Mouse (Mus musculus) urinary bladder, postnatal 25 days (tissue): ENCODE results near the gene Fam229a.
"Not testable (repeated sequence)": the region's sequence is repeated elsewhere in the genome, so short reads cannot be mapped to it uniquely, and the experiment has no call there.

Source experiments
- DNase-seq: peaks from one replicate; pipeline ENCODE4 v3.0.0; 2022; ENCODE audit warnings: low spot score

The Fam229a gene

DNA sequence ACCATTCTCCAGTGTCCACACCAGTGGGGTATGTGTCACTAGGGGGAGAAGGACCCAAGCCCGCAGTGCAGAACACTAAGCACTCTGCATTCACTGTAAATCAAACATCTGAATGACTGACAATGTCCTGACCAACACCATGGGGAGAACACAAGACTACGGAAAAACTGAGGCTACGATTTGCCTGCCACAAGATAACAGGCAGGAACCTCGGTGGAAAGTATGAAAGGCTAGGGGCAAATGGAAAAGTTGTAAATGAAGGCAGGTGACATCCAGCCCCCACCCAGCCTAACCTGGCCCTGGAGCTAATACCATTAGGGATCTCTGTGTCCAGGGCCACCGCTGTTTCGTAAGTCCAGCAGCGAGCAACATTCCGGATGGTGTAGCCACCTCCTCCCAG, 27.5 kb downstream of the Fam229a start:
- no peak for DNase-seq

DNA sequence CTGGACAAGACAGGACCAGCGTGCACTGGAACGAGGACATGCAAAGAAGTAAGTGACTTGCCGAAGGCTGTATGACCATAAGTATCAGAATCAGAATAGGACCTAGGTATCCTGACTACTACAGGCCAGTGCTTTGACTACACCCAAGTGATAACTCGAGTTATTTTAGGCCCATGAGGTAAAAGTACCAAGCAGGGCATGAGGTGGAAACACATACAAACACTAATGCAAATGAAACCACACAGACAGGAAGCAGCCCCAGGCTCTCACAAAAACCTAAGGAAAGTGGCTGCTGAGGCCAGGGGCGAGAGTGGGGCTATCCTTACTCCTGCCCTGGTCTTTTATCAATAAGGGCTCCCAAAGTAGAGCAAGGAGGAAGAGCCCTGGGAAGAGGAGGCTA, 34.3 kb downstream of the Fam229a start:
- no peak for DNase-seq

DNA sequence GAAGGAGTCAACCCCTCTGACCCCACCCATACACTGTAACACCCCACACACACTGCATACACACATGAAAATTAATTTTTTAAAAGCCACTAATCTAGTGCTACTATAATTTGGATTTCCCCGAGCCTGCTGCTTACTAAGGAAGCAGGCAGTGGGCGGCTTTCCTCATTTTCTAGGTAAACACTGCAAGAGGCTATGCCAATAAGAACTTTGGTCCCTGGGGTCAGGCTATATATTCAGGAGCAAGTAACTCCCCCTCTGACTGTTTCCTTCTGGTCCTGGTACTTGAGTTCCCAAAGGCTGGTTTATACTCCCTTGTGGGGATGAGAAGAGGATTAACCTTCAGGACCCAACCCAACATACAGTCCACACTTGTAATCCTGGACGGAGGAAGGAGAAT, 34.9 kb downstream of the Fam229a start:
- no peak for DNase-seq

DNA sequence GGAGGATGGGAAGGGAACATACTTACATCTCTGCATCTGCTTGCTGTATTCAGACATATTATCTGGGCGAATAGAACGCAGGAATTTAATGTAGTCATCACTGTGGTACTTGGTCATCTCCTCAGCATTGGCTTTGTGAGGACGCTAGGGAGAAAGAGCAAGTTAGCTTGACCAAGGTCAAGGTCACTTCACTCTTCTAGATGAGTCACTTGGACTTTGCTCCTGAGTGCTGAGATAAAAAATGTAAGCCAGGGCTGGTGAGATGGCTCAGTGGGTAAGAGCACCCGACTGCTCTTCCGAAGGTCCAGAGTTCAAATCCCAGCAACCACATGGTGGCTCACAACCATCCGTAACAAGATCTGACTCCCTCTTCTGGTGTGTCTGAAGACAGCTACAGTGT, 37.9 kb downstream of the Fam229a start:
- DNase-seq, result not testable (repeated sequence)

DNA sequence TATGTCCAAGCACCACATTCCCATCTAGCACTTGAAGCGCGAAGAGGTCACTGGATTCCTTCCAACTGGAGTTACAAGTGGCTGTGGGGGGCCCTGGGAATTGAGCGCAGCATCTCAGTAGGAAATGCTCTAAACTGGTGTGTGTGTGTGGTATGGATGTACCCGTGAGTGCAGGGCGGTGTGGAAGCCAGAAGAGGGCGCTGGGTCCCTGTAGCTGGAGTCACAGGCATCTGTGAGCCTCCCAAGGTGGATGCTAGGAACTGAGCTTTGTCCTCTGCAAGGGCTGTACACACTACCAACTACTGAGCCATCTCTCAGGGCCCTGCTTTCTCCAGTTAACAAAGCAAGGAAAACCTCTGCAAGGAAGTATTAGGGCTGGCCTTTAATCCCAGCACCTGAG, 49.0 kb downstream of the Fam229a start:
- DNase-seq, result no peak
